Mouse (Mus musculus) neural tube, embryonic 11.5 days (tissue): Measurements from ENCODE around the gene Nr1h2. TPM values are rescaled to one million over a fixed set of nuclear protein-coding genes. Genes with fewer than 3 reads are reported as not detected.

Experiments used
- ATAC-seq: fragments of 200-750 bp; cut with Nextera tagmentation; 2 replicates; pipeline ENCODE4 v1.8.0; 2017; ENCODE audit warnings: moderate number of reproducible peaks, mild to moderate bottlenecking, moderate TSS enrichment, moderate library complexity; ENCODE audit not compliant: insufficient read depth, low FRiP score, low TSS enrichment
- DNase-seq: peaks from one replicate; pipeline ENCODE4 v3.0.0-alpha.2; 2015; ENCODE audit warnings: low spot score
- H3K27ac ChIP-seq: fragments of 300-500 bp; sonication (generic); 2 replicates; pipeline ENCODE4 v1.5.1; 2014; ENCODE audit warnings: low read depth, mild to moderate bottlenecking, low read length
- H3K27me3 ChIP-seq: fragments of 300-500 bp; sonication (generic); 2 replicates; pipeline ENCODE4 v1.6.1; 2014; ENCODE audit warnings: mild to moderate bottlenecking, low read length, mixed read lengths; ENCODE audit not compliant: control insufficient read depth, insufficient read depth
- H3K36me3 ChIP-seq: fragments of 300-500 bp; sonication (generic); 2 replicates; pipeline ENCODE4 v1.6.1; 2014; ENCODE audit warnings: mild to moderate bottlenecking, low read length, moderate library complexity, mixed read lengths; ENCODE audit not compliant: control insufficient read depth, insufficient read depth
- H3K4me1 ChIP-seq: fragments of 300-500 bp; sonication (generic); 2 replicates; pipeline ENCODE4 v1.6.1; 2014; ENCODE audit warnings: low read length, mixed read lengths; ENCODE audit not compliant: control insufficient read depth, insufficient read depth
- H3K4me2 ChIP-seq: fragments of 300-500 bp; sonication (generic); 2 replicates; pipeline ENCODE4 v1.6.1; 2014; ENCODE audit warnings: low read depth, mild to moderate bottlenecking, moderate library complexity
- H3K4me3 ChIP-seq: fragments of 300-500 bp; sonication (generic); 2 replicates; pipeline ENCODE4 v1.5.1; 2014; ENCODE audit warnings: low read depth, low read length
- H3K9ac ChIP-seq: fragments of 300-500 bp; sonication (generic); 2 replicates; pipeline ENCODE4 v1.6.1; 2014; ENCODE audit warnings: mild to moderate bottlenecking, low read length
- H3K9me3 ChIP-seq: fragments of 300-500 bp; sonication (generic); 2 replicates; pipeline ENCODE4 v1.6.1; 2016; ENCODE audit warnings: low read length; ENCODE audit not compliant: control insufficient read depth
- WGBS: fragments of 180-500 bp; shearing (Covaris S2); extraction: QIAGEN DNeasy Blood & Tissue Kit; methylation state at CpG from one replicate; pipeline ENCODE4 v1.1.7; 2014; 5-methylcytosine and 5-hydroxymethylcytosine counted together
- microRNA-seq: library from miRNA; unstranded; fragments of <30 nt; microRNA quantifications from one replicate; pipeline ENCODE4, GENCODE M21; 2016
- polyA plus RNA-seq: library from polyadenylated mRNA; unstranded; fragments of >200 nt; fragmentation: Nextera tagmentation; extraction: Ambion mirVana; gene quantifications from 2 replicates; pipeline ENCODE4 v1.2.1, GENCODE M21; 2014

Nr1h2 gene
- polyA plus RNA-seq, 1 experiment from 2014 or later, result 71.9 TPM

DNA sequence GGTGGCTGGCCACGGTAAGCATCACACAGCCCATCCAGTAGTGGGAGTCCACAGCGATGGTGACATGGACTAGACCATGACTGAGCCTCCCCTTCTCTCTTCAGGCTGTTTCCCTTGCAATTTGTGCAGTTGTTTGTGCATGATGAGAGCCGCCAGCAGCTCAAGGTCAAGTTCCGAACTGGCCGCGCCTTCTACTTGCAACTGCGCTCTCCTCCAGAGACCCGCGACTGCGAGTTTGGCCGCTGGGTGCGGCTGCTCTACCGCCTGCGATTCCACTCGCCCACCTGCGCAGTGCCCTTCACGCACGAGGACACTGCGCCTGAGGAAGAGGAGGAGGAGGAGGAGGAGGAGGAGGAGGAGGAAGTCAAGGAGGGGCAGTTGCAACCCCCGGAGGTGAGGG lies 53.7 kb downstream of the Nr1h2 start:
- ATAC-seq (no peak), DNase-seq (no peak)
- H3K36me3 ChIP-seq, result no peaks in the 10 kb centered on the region
- H3K9ac ChIP-seq, result no peak overlapping the region
- WGBS, result 61% methylated on average over 20 of the region's 20 CpGs
- H3K4me3 ChIP-seq, result no peak overlapping the region
- H3K4me2 ChIP-seq, result no peak overlapping the region
- H3K4me1 ChIP-seq, result peaks cover 6% of the 10 kb centered on the region; the same call in 1 of the 2 replicates
- no peak overlapping the region for H3K27ac ChIP-seq
- no peaks in the 10 kb centered on the region for H3K9me3 ChIP-seq
- no peaks in the 10 kb centered on the region for H3K27me3 ChIP-seq

Small RNA genes lying within 50 kb of the gene (microRNA-seq; reads per million reads assigned to microRNA genes)
- gene Mir7053, result not detected

Other genes with a start within 250 kb of the Nr1h2 start
- gene Clec11a, start 247.0 kb downstream of the Nr1h2 start, polyA plus RNA-seq, result 1.9 and 2.4 TPM in 2 replicates
- 4.6 and 4.7 TPM in 2 replicates for gene Shank1, start 243.7 kb downstream of the Nr1h2 start, polyA plus RNA-seq
- gene Syt3, start 169.8 kb downstream of the Nr1h2 start, polyA plus RNA-seq, result 2.9 and 3.7 TPM in 2 replicates
- gene 1700008O03Rik, start 168.1 kb downstream of the Nr1h2 start, polyA plus RNA-seq, result 1.0 and 1.1 TPM in 2 replicates
- gene Lrrc4b, start 124.9 kb downstream of the Nr1h2 start, polyA plus RNA-seq, result 7.4 and 8.0 TPM in 2 replicates
- 1.2 and 1.6 TPM in 2 replicates for gene Aspdh, start 88.6 kb downstream of the Nr1h2 start, polyA plus RNA-seq
- 60.0 and 66.2 TPM in 2 replicates for gene Josd2, start 86.0 kb downstream of the Nr1h2 start, polyA plus RNA-seq
- gene Emc10, start 57.4 kb downstream of the Nr1h2 start, polyA plus RNA-seq, result 104 and 110 TPM in 2 replicates
- 12.3 and 13.3 TPM in 2 replicates for gene Fam71e1, start 57.4 kb downstream of the Nr1h2 start, polyA plus RNA-seq
- gene Mybpc2, start 29.3 kb downstream of the Nr1h2 start, polyA plus RNA-seq, result 0.07 TPM in 1 of 2 replicates, not detected in the other
- not detected in 2 replicates for gene Spib, start 21.9 kb downstream of the Nr1h2 start, polyA plus RNA-seq
- 62.3 and 64.8 TPM in 2 replicates for gene Pold1, start 5.1 kb downstream of the Nr1h2 start, polyA plus RNA-seq
- 0.42 and 0.49 TPM in 2 replicates for gene Napsa, start 18.4 kb upstream of the Nr1h2 start, polyA plus RNA-seq
- 0.92 and 1.7 TPM in 2 replicates for gene Kcnc3, start 36.7 kb upstream of the Nr1h2 start, polyA plus RNA-seq
- gene Myh14, start 116.9 kb upstream of the Nr1h2 start, polyA plus RNA-seq, result 2.2 and 2.5 TPM in 2 replicates
- gene Izumo2, start 154.8 kb upstream of the Nr1h2 start, polyA plus RNA-seq, result not detected in 2 replicates
- gene Vrk3, start 194.5 kb upstream of the Nr1h2 start, polyA plus RNA-seq, result 37.5 and 41.2 TPM in 2 replicates
- gene Zfp473, start 197.1 kb upstream of the Nr1h2 start, polyA plus RNA-seq, result 2.9 and 3.2 TPM in 2 replicates